Mouse (Mus musculus): ENCODE measurements at regions not wholly inside any gene's neighbourhood (a gene's known extent, or its start where the extent isn't known, plus 50 kb on each side); places are given as distances from the start of the nearest gene placed in this dataset.

- in situ Hi-C loops (cut with MboI, MseI), result no loop called here
Observed at GRCm38 (mm10) chr13:112000696-112001095, 191.9 kb upstream of the Map3k1 start.

- in situ Hi-C loops (cut with MboI, MseI), result no loop called here
Observed at GRCm38 (mm10) chr13:112001155-112002025, 192.6 kb upstream of the Map3k1 start.

- in situ Hi-C loops (cut with MboI, MseI), result no loop called here
Observed at GRCm38 (mm10) chr13:112002661-112003347, 194.0 kb upstream of the Map3k1 start.

- in situ Hi-C loops (cut with MboI, MseI), result no loop called here
Observed at GRCm38 (mm10) chr13:112003445-112003844, 194.7 kb upstream of the Map3k1 start.

GRCm38 (mm10) chr13:112004126-112004525, 195.3 kb upstream of the Map3k1 start:
- in situ Hi-C loops (cut with MboI, MseI), result no loop called here

- in situ Hi-C loops (cut with MboI, MseI), result no loop called here
Observed at GRCm38 (mm10) chr13:112005421-112005820, 196.6 kb upstream of the Map3k1 start.

GRCm38 (mm10) chr13:112008806-112009205, 200.0 kb upstream of the Map3k1 start:
- in situ Hi-C loops (cut with MboI, MseI), result no loop called here

- in situ Hi-C loops (cut with MboI, MseI), result no loop called here
Observed at GRCm38 (mm10) chr13:112009288-112009687, 200.5 kb upstream of the Map3k1 start.

GRCm38 (mm10) chr13:112010464-112010863, 201.7 kb upstream of the Map3k1 start:
- in situ Hi-C loops (cut with MboI, MseI), result no loop called here

GRCm38 (mm10) chr13:112012640-112013039, 203.8 kb upstream of the Map3k1 start:
- in situ Hi-C loops (cut with MboI, MseI), result no loop called here

- in situ Hi-C loops (cut with MboI, MseI), result no loop called here
Observed at GRCm38 (mm10) chr13:112015083-112015482, 206.3 kb upstream of the Map3k1 start.

- in situ Hi-C loops (cut with MboI, MseI), result no loop called here
Observed at GRCm38 (mm10) chr13:112016280-112016679, 207.5 kb upstream of the Map3k1 start.

- in situ Hi-C loops (cut with MboI, MseI), result no loop called here
Observed at GRCm38 (mm10) chr13:112018497-112019281, 209.9 kb upstream of the Map3k1 start.

GRCm38 (mm10) chr13:112019575-112019974, 210.8 kb upstream of the Map3k1 start:
- in situ Hi-C loops (cut with MboI, MseI), result no loop called here

- in situ Hi-C loops (cut with MboI, MseI), result no loop called here
Observed at GRCm38 (mm10) chr13:112023171-112023570, 214.4 kb upstream of the Map3k1 start.

GRCm38 (mm10) chr13:112024667-112025585, 216.1 kb upstream of the Map3k1 start:
- in situ Hi-C loops (cut with MboI, MseI), result no loop called here

GRCm38 (mm10) chr13:112025586-112025950, 216.8 kb upstream of the Map3k1 start:
- in situ Hi-C loops (cut with MboI, MseI), result no loop called here

- in situ Hi-C loops (cut with MboI, MseI), result no loop called here
Observed at GRCm38 (mm10) chr13:112027736-112028135, 218.9 kb upstream of the Map3k1 start.

- in situ Hi-C loops (cut with MboI, MseI), result no loop called here
Observed at GRCm38 (mm10) chr13:112031061-112031460, 222.3 kb upstream of the Map3k1 start.

GRCm38 (mm10) chr13:112031631-112032320, 223.0 kb upstream of the Map3k1 start:
- in situ Hi-C loops (cut with MboI, MseI), result no loop called here
